Comparison of ENCODE assay signal across 19 mouse cellular contexts in genomic region chr10:81592631-81593030, GRCm38 (mm10). TPM values are rescaled to one million over a fixed set of nuclear protein-coding genes. Genes with fewer than 3 reads are reported as not detected.
"Had no signal": no experiment of that assay in that cellular context is flagged by ENCODE, and none has a peak within 500 bp of the region (broad histone marks: within the 10 kb centered on the region; RNA-seq: fewer than 3 reads in every experiment).

No protein-coding gene starts in this region.

- H3K27ac ChIP-seq: lung, embryonic 15.5 days; macrophage; midbrain, embryonic 13.5 days; midbrain, embryonic 15.5 days; neural tube, embryonic 13.5 days; neural tube, embryonic 15.5 days had no signal

- H3K4me3 ChIP-seq: lung, embryonic 15.5 days; megakaryocyte, embryonic 14.5 days; midbrain, embryonic 13.5 days; midbrain, embryonic 15.5 days; neural tube, embryonic 13.5 days; neural tube, embryonic 15.5 days had no signal

- DNase-seq: lung, adult 2 months; lung, postnatal 14 days; lung, postnatal 36 days; retina, postnatal 1 day; right cerebral cortex, adult 18-20 months; right cerebral cortex, postnatal 25 days; right cerebral cortex, postnatal 4 days; spleen, adult 18-20 months; thymus, adult 18-20 months; thymus, postnatal 14 days; thymus, postnatal 36 days had no signal

RNA-seq across cellular contexts. Expression of gene Tle6, which starts 8.2 kb away (rescaled TPM):
- total RNA-seq: monocyte, adult 5-6 weeks had no signal
